Mouse (Mus musculus): ENCODE results near the gene Prim2.

The Prim2 gene

GRCm38 (mm10) chr1:33556638-33557037 is 113.0 kb downstream of the Prim2 start:
- in situ Hi-C loops (cut with MboI, MseI), result loop anchor here (5.0 kb wide), 1 partner anchor 71 kb away; no protein-coding TSS in a partner anchor

- in situ Hi-C loops (cut with MboI, MseI), result loop anchor here (5.0 kb wide), 1 partner anchor 72 kb away; no protein-coding TSS in a partner anchor
Measured at GRCm38 (mm10) chr1:33555626-33556025, 114.0 kb downstream of the Prim2 start.

GRCm38 (mm10) chr1:33551350-33551749 is 118.2 kb downstream of the Prim2 start:
- in situ Hi-C loops (cut with MboI, MseI), result no loop called here

GRCm38 (mm10) chr1:33541708-33542107 is 127.9 kb downstream of the Prim2 start:
- in situ Hi-C loops (cut with MboI, MseI), result no loop called here

GRCm38 (mm10) chr1:33537948-33538347 is 131.6 kb downstream of the Prim2 start:
- in situ Hi-C loops (cut with MboI, MseI), result no loop called here

- in situ Hi-C loops (cut with MboI, MseI), result no loop called here
Measured at GRCm38 (mm10) chr1:33536272-33537004, 133.2 kb downstream of the Prim2 start.

GRCm38 (mm10) chr1:33535140-33535686 is 134.4 kb downstream of the Prim2 start:
- in situ Hi-C loops (cut with MboI, MseI), result no loop called here

GRCm38 (mm10) chr1:33531860-33532259 is 137.7 kb downstream of the Prim2 start:
- in situ Hi-C loops (cut with MboI, MseI), result no loop called here

- in situ Hi-C loops (cut with MboI, MseI), result no loop called here
Measured at GRCm38 (mm10) chr1:33531097-33531856, 138.3 kb downstream of the Prim2 start.

GRCm38 (mm10) chr1:33530491-33530890 is 139.1 kb downstream of the Prim2 start:
- in situ Hi-C loops (cut with MboI, MseI), result no loop called here

- in situ Hi-C loops (cut with MboI, MseI), result no loop called here
Measured at GRCm38 (mm10) chr1:33529543-33530232, 139.9 kb downstream of the Prim2 start.

- in situ Hi-C loops (cut with MboI, MseI), result no loop called here
Measured at GRCm38 (mm10) chr1:33527352-33527863, 142.2 kb downstream of the Prim2 start.

- in situ Hi-C loops (cut with MboI, MseI), result no loop called here
Measured at GRCm38 (mm10) chr1:33523223-33523622, 146.4 kb downstream of the Prim2 start.

- in situ Hi-C loops (cut with MboI, MseI), result no loop called here
Measured at GRCm38 (mm10) chr1:33515124-33515523, 154.5 kb downstream of the Prim2 start.

GRCm38 (mm10) chr1:33511310-33511709 is 158.3 kb downstream of the Prim2 start:
- in situ Hi-C loops (cut with MboI, MseI), result no loop called here

GRCm38 (mm10) chr1:33504371-33504770 is 165.2 kb downstream of the Prim2 start:
- in situ Hi-C loops (cut with MboI, MseI), result no loop called here

GRCm38 (mm10) chr1:33502890-33503289 is 166.7 kb downstream of the Prim2 start:
- in situ Hi-C loops (cut with MboI, MseI), result no loop called here

- in situ Hi-C loops (cut with MboI, MseI), result no loop called here
Measured at GRCm38 (mm10) chr1:33502298-33502697, 167.3 kb downstream of the Prim2 start.

- in situ Hi-C loops (cut with MboI, MseI), result no loop called here
Measured at GRCm38 (mm10) chr1:33500111-33500510, 169.5 kb downstream of the Prim2 start.

- in situ Hi-C loops (cut with MboI, MseI), result no loop called here
Measured at GRCm38 (mm10) chr1:33499603-33500002, 170.0 kb downstream of the Prim2 start.

- in situ Hi-C loops (cut with MboI, MseI), result no loop called here
Measured at GRCm38 (mm10) chr1:33496128-33496527, 173.5 kb downstream of the Prim2 start.

GRCm38 (mm10) chr1:33495586-33495985 is 174.0 kb downstream of the Prim2 start:
- in situ Hi-C loops (cut with MboI, MseI), result no loop called here
